Mouse (Mus musculus) cerebellum, adult 9-11 months (tissue): ENCODE results near the gene Pitpnm3.
"Not testable (repeated sequence)": the region's sequence is repeated elsewhere in the genome, so short reads cannot be mapped to it uniquely, and the experiment has no call there.

Experiments
- DNase-seq: peaks from one replicate; pipeline ENCODE4 v3.0.0; 2022

Pitpnm3 gene

GRCm38 (mm10) chr11:72135383-72136158 is at the start of gene Pitpnm3:
Gene Pitpnm3, minus strand, starts transcription at chr11:72135778.
- peak; percentile 83 for DNase-seq

GRCm38 (mm10) chr11:72184252-72184651 is 48.7 kb upstream of the Pitpnm3 start:
- no peak for DNase-seq

GRCm38 (mm10) chr11:72181136-72181535 is 45.6 kb upstream of the Pitpnm3 start:
- no peak for DNase-seq

GRCm38 (mm10) chr11:72180556-72180955 is 45.0 kb upstream of the Pitpnm3 start:
- no peak for DNase-seq

- DNase-seq: no peak
Observed at GRCm38 (mm10) chr11:72176553-72176952, 41.0 kb upstream of the Pitpnm3 start.

- no peak for DNase-seq
Observed at GRCm38 (mm10) chr11:72175966-72176365, 40.4 kb upstream of the Pitpnm3 start.

GRCm38 (mm10) chr11:72174721-72175120 is 39.1 kb upstream of the Pitpnm3 start:
- DNase-seq: no peak

GRCm38 (mm10) chr11:72173506-72173905 is 37.9 kb upstream of the Pitpnm3 start:
- DNase-seq: no peak

GRCm38 (mm10) chr11:72171906-72172305 is 36.3 kb upstream of the Pitpnm3 start:
- DNase-seq: not testable (repeated sequence)

GRCm38 (mm10) chr11:72169871-72170270 is 34.3 kb upstream of the Pitpnm3 start:
- no peak for DNase-seq

- no peak for DNase-seq
Observed at GRCm38 (mm10) chr11:72163198-72163597, 27.6 kb upstream of the Pitpnm3 start.

GRCm38 (mm10) chr11:72156624-72157023 is 21.0 kb upstream of the Pitpnm3 start:
- DNase-seq: no peak

- no peak for DNase-seq
Observed at GRCm38 (mm10) chr11:72155981-72156428, 20.4 kb upstream of the Pitpnm3 start.

GRCm38 (mm10) chr11:72155186-72155980 is 19.8 kb upstream of the Pitpnm3 start:
- no peak for DNase-seq

- DNase-seq: no peak
Observed at GRCm38 (mm10) chr11:72153122-72153862, 17.7 kb upstream of the Pitpnm3 start.

- DNase-seq: no peak
Observed at GRCm38 (mm10) chr11:72151120-72151519, 15.5 kb upstream of the Pitpnm3 start.

- DNase-seq: no peak
Observed at GRCm38 (mm10) chr11:72147910-72148309, 12.3 kb upstream of the Pitpnm3 start.

- no peak for DNase-seq
Observed at GRCm38 (mm10) chr11:72145877-72146248, 10.3 kb upstream of the Pitpnm3 start.

- peak; percentile 84 for DNase-seq
Observed at GRCm38 (mm10) chr11:72145182-72145876, 9.8 kb upstream of the Pitpnm3 start.

- DNase-seq: no peak
Observed at GRCm38 (mm10) chr11:72142889-72143288, 7.3 kb upstream of the Pitpnm3 start.

GRCm38 (mm10) chr11:72140198-72140597 is 4.6 kb upstream of the Pitpnm3 start:
- DNase-seq: peak; percentile 47

- peak; percentile 54 for DNase-seq
Observed at GRCm38 (mm10) chr11:72136231-72136982, 829 bp upstream of the Pitpnm3 start.
